Mouse (Mus musculus) spleen, adult 2 months (tissue): Measurements from ENCODE around the gene Kdelc1. TPM values are rescaled to one million over a fixed set of nuclear protein-coding genes. Genes with fewer than 3 reads are reported as not detected.

ENCODE experiments used
- DNase-seq, 2 experiments: peaks; one replicate each; pipeline versions ENCODE4 v3.0.0 to v3.0.0-alpha.2; 2012 to 2021; ENCODE audit warnings: low spot score in 2 of 2, low read depth in 1 of 2
- H3K27ac ChIP-seq: fragments of 200-500 bp; 2 replicates; pipeline ENCODE4 v1.5.1; 2012; ENCODE audit warnings: low read length, inconsistent platforms; ENCODE audit not compliant: insufficient read depth
- H3K27me3 ChIP-seq: fragments of 200-500 bp; 2 replicates; pipeline ENCODE4 v1.6.1; 2012; ENCODE audit warnings: mild to moderate bottlenecking, moderate library complexity, low read length, inconsistent platforms; ENCODE audit not compliant: control insufficient read depth, insufficient read depth
- H3K36me3 ChIP-seq: fragments of 200-500 bp; 2 replicates; pipeline ENCODE4 v1.6.1; 2012; ENCODE audit warnings: mild to moderate bottlenecking, low read length, inconsistent platforms; ENCODE audit not compliant: control insufficient read depth, insufficient read depth
- H3K4me1 ChIP-seq: fragments of 200-500 bp; 2 replicates; pipeline ENCODE4 v1.6.1; 2011; ENCODE audit warnings: inconsistent platforms; ENCODE audit not compliant: control insufficient read depth, insufficient read depth, insufficient read length
- H3K4me3 ChIP-seq: fragments of 200-500 bp; 2 replicates; pipeline ENCODE4 v1.5.1; 2011; ENCODE audit warnings: mild to moderate bottlenecking, inconsistent platforms; ENCODE audit not compliant: insufficient read depth, insufficient read length; ENCODE audit errors: extremely low read depth
- CTCF ChIP-seq: fragments of 200-500 bp; IDR thresholded peaks from 2 replicates; pipeline ENCODE4 v1.5.1; 2011; ENCODE audit warnings: mild to moderate bottlenecking, inconsistent platforms; ENCODE audit not compliant: insufficient read depth, insufficient read length, insufficient replicate concordance; ENCODE audit errors: extremely low read depth
- POLR2A ChIP-seq: fragments of 200-500 bp; IDR thresholded peaks from 2 replicates; pipeline ENCODE4 v1.6.1; 2011; ENCODE audit warnings: low read depth, low read length, inconsistent platforms
- WGBS: fragments of 180-500 bp; shearing (Covaris S2); methylation state at CpG from one replicate; pipeline ENCODE4 v1.1.7; 2018; 5-methylcytosine and 5-hydroxymethylcytosine counted together
- polyA plus RNA-seq: library from polyadenylated mRNA; depleted of rRNA; stranded (reverse); fragments of >200 nt; gene quantifications from 2 replicates; pipeline ENCODE4 v1.2.3, GENCODE M21; 2012

The Kdelc1 gene
- polyA plus RNA-seq, 1 experiment: 8.0 TPM

DNA sequence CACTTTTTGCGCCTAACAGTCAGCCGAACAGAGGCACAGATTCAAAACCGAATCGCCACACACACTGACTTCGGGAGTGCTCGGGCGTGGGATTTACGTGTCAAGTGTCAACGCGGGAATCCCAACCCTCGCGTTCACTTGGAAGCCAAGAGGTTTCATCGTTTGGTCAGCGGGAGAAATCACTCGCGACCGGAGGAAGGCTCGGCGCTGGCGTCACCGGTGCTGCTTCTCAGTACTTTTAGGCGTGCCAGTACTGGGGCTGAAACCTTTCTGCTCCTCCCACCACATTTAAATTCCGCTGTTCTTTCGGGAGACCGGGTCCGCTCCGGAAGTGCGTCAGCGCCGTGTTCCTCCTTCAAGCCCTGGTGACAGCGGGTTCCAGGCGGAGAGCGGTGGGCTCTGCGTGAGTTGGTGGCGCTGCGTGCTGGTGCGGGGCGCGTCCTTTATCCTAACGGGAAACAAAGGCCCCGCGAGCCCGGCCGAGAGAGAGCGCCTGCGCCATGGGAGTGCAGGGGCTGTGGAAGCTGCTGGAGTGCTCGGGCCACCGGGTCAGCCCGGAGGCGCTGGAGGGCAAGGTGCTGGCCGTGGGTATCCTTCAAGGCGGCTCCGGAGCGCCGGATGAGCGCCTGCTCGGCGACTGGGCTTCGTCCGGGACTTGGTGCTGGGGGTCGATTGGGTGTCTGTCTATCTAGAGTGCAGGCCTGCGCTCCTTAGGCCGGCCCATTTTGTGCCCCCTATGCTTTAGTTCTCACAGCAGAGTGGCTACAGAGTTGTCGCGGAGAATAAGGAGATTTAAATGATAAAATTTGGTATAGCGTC, 29.2 kb upstream of the Kdelc1 start, which contains the start of gene Ercc5:
TSS of gene Ercc5 (plus strand) at position 182 of the 819 bp plus-strand sequence.
- Histone ChIP-seq H3K27me3 (no peaks in the 10 kb centered on the region), H3K4me3 (peak within 1 kb of the TSS; percentile 76), H3K36me3 (0 out of 2 replicates have a peak, but pooled peaks cover under 1% of the 10 kb centered on the region), H3K4me1 (peaks cover 2% of the 10 kb centered on the region; the same call in 1 of the 2 replicates), H3K27ac (peak within 1 kb of the TSS; percentile 80)
- WGBS: under 1% methylated on average over 66 of the region's 66 CpGs
- peak; percentile 65 to 76 for DNase-seq
- TF ChIP-seq POLR2A (peak; percentile 53), CTCF (no peak)

DNA sequence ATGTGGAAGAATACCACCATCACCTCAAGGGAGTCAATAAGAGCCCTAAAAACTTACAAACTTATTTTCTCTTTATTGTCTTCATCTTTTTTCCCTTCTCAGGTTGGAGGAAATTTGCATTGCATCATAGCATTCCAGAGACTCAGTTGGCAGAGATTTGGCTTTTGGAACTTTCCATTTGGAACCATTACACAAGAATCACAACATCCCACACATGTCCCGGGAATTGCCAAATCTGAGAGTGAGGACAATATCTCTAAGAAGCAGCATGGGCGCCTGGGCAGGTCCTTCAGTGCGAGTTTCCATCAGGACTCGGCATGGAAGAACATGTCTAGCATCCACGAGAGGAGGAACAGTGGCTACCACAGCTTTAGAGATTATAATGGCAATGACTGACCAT, 24.1 kb upstream of the Kdelc1 start:
- no peaks in the 10 kb centered on the region for H3K27me3 ChIP-seq
- no peak for DNase-seq
- 89% methylated on average over 5 of the region's 5 CpGs for whole genome bisulfite sequencing

DNA sequence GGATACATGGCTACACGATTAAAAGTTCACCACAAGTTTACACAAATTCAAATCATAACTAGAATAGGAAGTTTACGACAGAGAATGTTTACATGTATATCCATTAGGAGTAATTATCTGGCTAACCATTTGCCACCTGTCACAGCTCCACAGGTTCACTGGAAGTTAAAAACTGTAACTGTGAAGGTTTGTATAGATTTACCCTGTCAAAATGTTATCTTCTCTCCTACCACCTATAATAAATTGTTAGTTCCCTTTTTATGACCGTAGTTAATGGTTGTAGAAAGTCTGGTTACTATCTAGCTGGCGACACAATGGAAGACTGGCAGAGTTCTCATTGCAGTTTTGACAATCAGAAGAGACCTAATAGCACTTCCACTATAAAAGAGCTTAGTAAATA, 21.6 kb upstream of the Kdelc1 start:
- no peak overlapping the region for H3K27ac ChIP-seq
- no peak for DNase-seq
- no peaks in the 10 kb centered on the region for H3K4me1 ChIP-seq
- H3K27me3 ChIP-seq: no peaks in the 10 kb centered on the region
- H3K4me3 ChIP-seq: no peak overlapping the region
- 81% methylated on average over 4 of the region's 4 CpGs for WGBS
- no peak for TF ChIP-seq POLR2A
- no peak for TF ChIP-seq CTCF
- H3K36me3 ChIP-seq: 0 out of 2 replicates have a peak, but pooled peaks cover 1% of the 10 kb centered on the region

More for the DNA sequence above, 24.1 kb upstream of the Kdelc1 start:
- H3K4me1 ChIP-seq: no peaks in the 10 kb centered on the region
- H3K36me3 ChIP-seq: 0 out of 2 replicates have a peak, but pooled peaks cover 1% of the 10 kb centered on the region
- no peak overlapping the region for H3K27ac ChIP-seq
- no peak for TF ChIP-seq POLR2A
- no peak for TF ChIP-seq CTCF
- no peak overlapping the region for H3K4me3 ChIP-seq

DNA sequence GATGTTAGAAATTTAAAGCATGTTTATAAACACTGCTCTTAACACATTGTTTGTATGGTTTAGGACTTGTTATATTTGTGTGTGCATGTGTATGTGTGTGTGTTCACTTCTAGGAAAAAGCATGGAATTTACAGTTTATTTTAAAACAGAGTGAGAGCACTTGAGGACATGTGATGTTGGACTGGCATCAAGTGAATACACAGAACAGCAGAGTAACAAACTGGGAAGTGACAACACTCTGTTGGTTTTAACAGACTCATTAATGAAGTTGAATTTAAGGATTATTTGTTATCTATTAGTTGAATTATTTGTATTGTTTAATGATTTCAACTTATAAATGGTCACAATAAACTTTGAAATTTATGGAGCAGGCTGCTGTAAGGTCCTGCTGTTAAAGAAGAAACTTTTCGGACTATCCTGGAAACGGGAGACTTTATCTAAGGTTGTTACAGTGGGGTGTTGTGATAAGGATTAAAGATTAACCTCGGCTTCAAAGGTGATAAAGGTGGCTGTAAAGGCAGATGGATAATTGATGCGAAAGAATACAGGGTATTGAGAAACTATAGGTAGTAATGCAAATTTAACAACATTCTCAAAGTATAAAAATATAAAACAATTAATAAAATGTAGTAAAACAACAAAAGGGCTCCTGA, 11.4 kb upstream of the Kdelc1 start:
- H3K27ac ChIP-seq: no peak overlapping the region
- DNase-seq: no peak
- no peaks in the 10 kb centered on the region for H3K4me1 ChIP-seq
- H3K27me3 ChIP-seq: no peaks in the 10 kb centered on the region
- TF ChIP-seq POLR2A (no peak), CTCF (no peak)
- H3K4me3 ChIP-seq: no peak overlapping the region
- 92% methylated on average over 4 of the region's 4 CpGs for WGBS
- no peaks in the 10 kb centered on the region; the same call in 1 of the 2 replicates for H3K36me3 ChIP-seq

DNA sequence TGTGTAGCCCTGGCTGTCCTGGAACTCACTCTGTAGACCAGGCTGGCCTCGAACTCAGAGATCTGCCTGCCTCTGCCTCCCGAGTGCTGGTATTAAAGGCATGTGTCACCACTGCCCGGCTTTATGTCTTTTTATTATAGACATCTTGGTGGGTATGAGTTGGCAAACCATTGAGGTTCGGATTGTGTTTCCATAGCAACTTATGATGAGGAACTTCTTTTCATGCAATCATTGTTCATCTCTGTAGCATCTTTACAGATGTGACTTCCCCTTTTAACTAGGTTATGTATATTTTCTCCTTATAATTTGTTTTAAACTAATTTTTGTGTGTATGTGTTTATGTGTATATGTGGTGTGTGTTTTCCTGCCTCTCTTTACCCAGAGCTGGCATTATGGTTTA, 7.0 kb upstream of the Kdelc1 start:
- H3K27me3 ChIP-seq: no peaks in the 10 kb centered on the region
- no peak overlapping the region for H3K4me3 ChIP-seq
- 84% methylated on average over 4 of the region's 4 CpGs for WGBS
- TF ChIP-seq CTCF: no peak
- TF ChIP-seq POLR2A: no peak
- DNase-seq: no peak
- H3K36me3 ChIP-seq: no peaks in the 10 kb centered on the region; the same call in 1 of the 2 replicates
- no peak overlapping the region for H3K27ac ChIP-seq
- no peaks in the 10 kb centered on the region for H3K4me1 ChIP-seq

DNA sequence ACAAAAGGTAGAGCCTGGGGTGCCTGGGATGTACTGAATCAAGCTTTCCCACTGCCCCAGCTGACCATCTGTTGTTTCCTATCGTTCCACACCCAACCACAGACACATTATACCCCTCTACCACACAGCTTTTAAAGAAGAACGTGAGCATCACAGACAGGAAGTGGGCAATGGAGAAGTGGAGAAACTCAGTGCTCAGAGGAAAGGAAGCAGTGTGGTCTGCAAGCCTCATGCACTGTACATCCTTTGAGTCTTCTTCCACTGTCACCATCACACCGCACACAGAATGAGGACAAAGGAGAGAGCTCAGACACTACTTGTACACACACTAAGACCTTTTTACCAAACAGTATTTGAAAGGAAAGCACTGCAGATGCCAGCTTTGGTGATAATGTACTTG, 3.6 kb upstream of the Kdelc1 start:
- WGBS: 6% methylated on average over 3 of the region's 3 CpGs
- peak in 1 of 2 experiments; percentile 22 for DNase-seq
- Histone ChIP-seq H3K4me3 (no peak overlapping the region), H3K27me3 (no peaks in the 10 kb centered on the region), H3K4me1 (no peaks in the 10 kb centered on the region; the same call in 1 of the 2 replicates), H3K36me3 (no peaks in the 10 kb centered on the region), H3K27ac (no peak overlapping the region)
- TF ChIP-seq POLR2A (no peak), CTCF (no peak)

DNA sequence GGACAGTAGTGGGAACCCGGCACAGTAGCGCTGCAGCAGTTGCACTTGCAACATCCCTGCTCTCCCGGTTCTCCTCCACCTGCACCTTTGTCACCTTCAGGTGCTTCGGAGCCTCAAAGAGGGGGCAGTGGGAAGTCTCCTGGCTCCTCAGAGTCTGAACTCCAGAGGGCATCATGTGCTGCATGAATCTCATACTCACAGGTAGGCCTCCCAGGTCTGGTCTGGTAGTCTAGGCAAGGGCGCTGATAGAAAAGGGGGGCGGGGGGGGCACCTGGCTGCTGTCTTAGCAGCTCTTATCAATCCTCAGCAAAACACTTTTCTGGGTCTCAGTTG, 1.4 kb upstream of the Kdelc1 start:
- DNase-seq: no peak
- Histone ChIP-seq H3K4me3 (peak overlapping the region; percentile 67; the same call in 1 of the 2 replicates), H3K27ac (no peak overlapping the region; the same call in 1 of the 2 replicates), H3K36me3 (no peaks in the 10 kb centered on the region), H3K4me1 (no peaks in the 10 kb centered on the region; the same call in 1 of the 2 replicates), H3K27me3 (no peaks in the 10 kb centered on the region)
- TF ChIP-seq CTCF (no peak), POLR2A (no peak)
- 35% methylated on average over 6 of the region's 6 CpGs for WGBS
